Mouse (Mus musculus) heart, postnatal 25 days (tissue): ENCODE data around the gene Wwox. TPM values are rescaled to one million over a fixed set of nuclear protein-coding genes. Genes with fewer than 3 reads are reported as not detected.

Experiments used
- total RNA-seq, 2 experiments: library from RNA; stranded (reverse); gene quantifications; 2 replicates each; pipeline ENCODE4 v1.2.3; 2021

The Wwox gene
- total RNA-seq, 2 experiments from 2014 or later, result 3.9 to 4.0 TPM

Other genes with a start within 250 kb of the Wwox start
- under 1 TPM; 0.13 to 0.36 TPM for gene Vat1l, start 234.0 kb upstream of the Wwox start, total RNA-seq
- gene Clec3a, start 21.6 kb upstream of the Wwox start, total RNA-seq, result under 1 TPM; 0.78 to 0.98 TPM